Mouse (Mus musculus) Patski (cell line): ENCODE data around the gene Hamp. TPM values are rescaled to one million over a fixed set of nuclear protein-coding genes. Genes with fewer than 3 reads are reported as not detected.

Experiments used
- ATAC-seq: fragments of 100-300 bp; one replicate; pipeline ENCODE4 v1.8.0; 2021
- CTCF ChIA-PET: fragments of 350-600 bp; sonication (Branson Sonifier 250); formaldehyde crosslinking; loops from one replicate; lab custom pipeline; 2022; ENCODE audit warnings: inconsistent platforms; lab: Charles Lee
- POLR2A ChIA-PET: fragments of 350-600 bp; sonication (Branson Sonifier 250); formaldehyde crosslinking; loops from one replicate; lab custom pipeline; 2022; ENCODE audit warnings: antibody characterized with exemption, inconsistent platforms; lab: Charles Lee
- DNase-seq: peaks from one replicate; pipeline ENCODE4 v3.0.0-alpha.2; 2011; ENCODE audit warnings: low read depth, low spot score
- H3K27me3 ChIP-seq: fragments of 371-371 bp; one replicate; pipeline ENCODE4 v1.5.1; 2021
- CTCF ChIP-seq: fragments of 100-300 bp; IDR thresholded peaks from one replicate; pipeline ENCODE4 v1.5.1; 2021
- in situ Hi-C: fragments of 300-500 bp; cut with MboI; formaldehyde crosslinking; loops from 3 replicates; pipeline ENCODE4 v1.11.1; 2018; ENCODE audit warnings: low pct_unique_long_range_greater_than_20kb, mixed read lengths
- polyA plus RNA-seq: library from polyadenylated mRNA; unstranded; gene quantifications from one replicate; pipeline ENCODE4 v1.2.3, GENCODE M21; 2021

Gene Hamp
- polyA plus RNA-seq, 1 experiment from 2014 or later: not detected

GRCm38 (mm10) chr7:30969174-30969573 is 25.3 kb upstream of the Hamp start:
- no peak for TF ChIP-seq CTCF
- in situ Hi-C loops: no loop called here
- no peak for DNase-seq

GRCm38 (mm10) chr7:30968611-30969010 is 24.8 kb upstream of the Hamp start:
- ATAC-seq: no peak

More at GRCm38 (mm10) chr7:30969174-30969573, 25.3 kb upstream of the Hamp start:
- POLR2A ChIA-PET: no interaction called here
- no peak for ATAC-seq
- CTCF ChIA-PET: no interaction called here
- H3K27me3 ChIP-seq: no peaks in the 10 kb centered on the region

GRCm38 (mm10) chr7:30966657-30967056 is 22.8 kb upstream of the Hamp start:
- no peaks in the 10 kb centered on the region for H3K27me3 ChIP-seq

More at GRCm38 (mm10) chr7:30968611-30969010, 24.8 kb upstream of the Hamp start:
- in situ Hi-C loops: no loop called here
- H3K27me3 ChIP-seq: no peaks in the 10 kb centered on the region
- no peak for DNase-seq
- TF ChIP-seq CTCF: no peak
- CTCF ChIA-PET: no interaction called here
- POLR2A ChIA-PET: no interaction called here

GRCm38 (mm10) chr7:30965677-30966076 is 21.8 kb upstream of the Hamp start:
- ChIA-PET POLR2A (interaction anchor here (0.7 kb wide), 1 partner anchor 8 kb away, joined by 4 read pairs; no protein-coding TSS in a partner anchor), CTCF (interaction anchor here (2.0 kb wide), 1 partner anchor 8 kb away, joined by 7 read pairs; the partner anchor contains the start of genes Fam187b and Lsr)

More at GRCm38 (mm10) chr7:30966657-30967056, 22.8 kb upstream of the Hamp start:
- CTCF ChIA-PET: interaction anchor here (2.0 kb wide), 1 partner anchor 7 kb away, joined by 7 read pairs; the partner anchor contains the start of genes Fam187b and Lsr
- no peak for TF ChIP-seq CTCF
- ATAC-seq (no peak), DNase-seq (no peak)
- in situ Hi-C loops: no loop called here
- POLR2A ChIA-PET: no interaction called here

GRCm38 (mm10) chr7:30964366-30964765 is 20.5 kb upstream of the Hamp start:
- in situ Hi-C loops: no loop called here
- TF ChIP-seq CTCF: no peak
- ATAC-seq (no peak), DNase-seq (no peak)
- no peaks in the 10 kb centered on the region for H3K27me3 ChIP-seq
- CTCF ChIA-PET: no interaction called here
- POLR2A ChIA-PET: no interaction called here

More at GRCm38 (mm10) chr7:30965677-30966076, 21.8 kb upstream of the Hamp start:
- in situ Hi-C loops: no loop called here
- TF ChIP-seq CTCF: no peak
- DNase-seq (no peak), ATAC-seq (no peak)
- no peaks in the 10 kb centered on the region for H3K27me3 ChIP-seq

GRCm38 (mm10) chr7:30962862-30963261 is 19.0 kb upstream of the Hamp start:
- ATAC-seq (no peak), DNase-seq (no peak)
- ChIA-PET POLR2A (no interaction called here), CTCF (no interaction called here)
- no peak for TF ChIP-seq CTCF
- H3K27me3 ChIP-seq: no peaks in the 10 kb centered on the region
- in situ Hi-C loops: no loop called here

GRCm38 (mm10) chr7:30959786-30960349 is 16.0 kb upstream of the Hamp start:
- TF ChIP-seq CTCF: no peak
- no peak for DNase-seq
- no peaks in the 10 kb centered on the region for H3K27me3 ChIP-seq
- ChIA-PET CTCF (no interaction called here), POLR2A (no interaction called here)
- in situ Hi-C loops: no loop called here
- no peak for ATAC-seq

- H3K27me3 ChIP-seq: no peaks in the 10 kb centered on the region
- TF ChIP-seq CTCF: no peak
- CTCF ChIA-PET: no interaction called here
- ATAC-seq: no peak
- in situ Hi-C loops: no loop called here
- no peak for DNase-seq
- POLR2A ChIA-PET: no interaction called here
These were observed 15.1 kb upstream of the Hamp start for GRCm38 (mm10) chr7:30958866-30959487.

GRCm38 (mm10) chr7:30958109-30958865 is 14.5 kb upstream of the Hamp start:
- ATAC-seq (no peak), DNase-seq (no peak)
- POLR2A ChIA-PET: no interaction called here
- CTCF ChIA-PET: no interaction called here
- no peak for TF ChIP-seq CTCF
- in situ Hi-C loops: no loop called here
- no peaks in the 10 kb centered on the region for H3K27me3 ChIP-seq

- in situ Hi-C loops: no loop called here
- peak; percentile 19 for ATAC-seq
- H3K27me3 ChIP-seq: no peaks in the 10 kb centered on the region
- no peak for TF ChIP-seq CTCF
- ChIA-PET CTCF (no interaction called here), POLR2A (interaction anchor here (0.6 to 1.0 kb wide), 5 partner anchors 8 to 1934 kb away, joined by 3 to 6 read pairs (median 3); no protein-coding TSS in a partner anchor)
- DNase-seq: no peak
These were observed 13.5 kb upstream of the Hamp start for GRCm38 (mm10) chr7:30957367-30957783.
